Mouse (Mus musculus): ENCODE measurements around the gene Zfp385c.

- TF ChIP-seq CTCF (IDR thresholded peaks at IDR 0.05; ENCODE audit: low read depth): no peak
- TF ChIP-seq EP300 (optimal IDR thresholded peaks at IDR 0.05): no peak
Measured at GRCm38 (mm10) chr11:100608796-100609195, 83.5 kb downstream of the Zfp385c start.
